Mouse (Mus musculus) heart, embryonic 13.5 days (tissue): ENCODE data around the gene Cat. TPM values are rescaled to one million over a fixed set of nuclear protein-coding genes. Genes with fewer than 3 reads are reported as not detected.
A peak's percentile ranks its signal among the peaks of the same experiment; 100 is the strongest.

ENCODE experiments used
- ATAC-seq: fragments of 200-750 bp; cut with Nextera tagmentation; 2 replicates; pipeline ENCODE4 v1.8.0; 2017; ENCODE audit warnings: moderate TSS enrichment; ENCODE audit not compliant: insufficient number of reproducible peaks, low FRiP score, low TSS enrichment; ENCODE audit errors: extremely low read depth
- H3K27ac ChIP-seq: fragments of 300-500 bp; sonication (generic); replicated peaks from 2 replicates; pipeline ENCODE4 v1.5.1; 2015; ENCODE audit warnings: moderate library complexity, mild to moderate bottlenecking, inconsistent platforms
- H3K27me3 ChIP-seq: fragments of 300-500 bp; sonication (generic); replicated peaks from 2 replicates; pipeline ENCODE4 v1.6.1; 2015; ENCODE audit warnings: mild to moderate bottlenecking, inconsistent platforms
- H3K36me3 ChIP-seq: fragments of 300-500 bp; sonication (generic); 2 replicates; pipeline ENCODE4 v1.6.1; 2015; ENCODE audit warnings: mild to moderate bottlenecking, inconsistent platforms
- H3K4me1 ChIP-seq: fragments of 300-500 bp; sonication (generic); 2 replicates; pipeline ENCODE4 v1.6.1; 2015; ENCODE audit warnings: inconsistent platforms
- H3K4me2 ChIP-seq: fragments of 300-500 bp; sonication (generic); 2 replicates; pipeline ENCODE4 v1.6.1; 2015; ENCODE audit warnings: inconsistent platforms, mild to moderate bottlenecking, moderate library complexity
- H3K4me3 ChIP-seq: fragments of 300-500 bp; sonication (generic); 2 replicates; pipeline ENCODE4 v1.5.1; 2015; ENCODE audit warnings: moderate library complexity, mild to moderate bottlenecking, inconsistent platforms
- H3K9ac ChIP-seq: fragments of 300-500 bp; sonication (generic); 2 replicates; pipeline ENCODE4 v1.6.1; 2015; ENCODE audit warnings: inconsistent platforms, mild to moderate bottlenecking, moderate library complexity
- H3K9me3 ChIP-seq: fragments of 300-500 bp; sonication (generic); 2 replicates; pipeline ENCODE4 v1.6.1; 2016; ENCODE audit warnings: inconsistent platforms
- WGBS: fragments of 180-500 bp; shearing (Covaris S2); methylation state at CpG from one replicate; pipeline ENCODE4 v1.1.7; 2015; ENCODE audit warnings: mixed read lengths; 5-methylcytosine and 5-hydroxymethylcytosine counted together
- polyA plus RNA-seq: library from polyadenylated mRNA; unstranded; fragments of >200 nt; fragmentation: Nextera tagmentation; extraction: Ambion mirVana; gene quantifications from 2 replicates; pipeline ENCODE4 v1.2.1, GENCODE M21; 2015

Cat gene
- 71.3 and 81.0 TPM in 2 replicates for polyA plus RNA-seq

GRCm38 (mm10) chr2:103484617-103485401, at the start of gene Cat:
Gene Cat (minus strand): TSS chr2:103485160.
- ATAC-seq, result peak; percentile 93
- Histone ChIP-seq H3K4me2 (peak within 1 kb of the TSS; percentile 87), H3K36me3 (no peaks in the 10 kb centered on the region), H3K27ac (peak within 1 kb of the TSS; percentile 99), H3K4me1 (peaks cover 34% of the 10 kb centered on the region), H3K27me3 (no peaks in the 10 kb centered on the region), H3K9me3 (no peaks in the 10 kb centered on the region), H3K4me3 (peak within 1 kb of the TSS; percentile 93), H3K9ac (peak within 1 kb of the TSS; percentile 96)
- WGBS, result 0% methylated on average over 41 of the region's 41 CpGs

- Histone ChIP-seq H3K27me3 (no peaks in the 10 kb centered on the region), H3K9me3 (no peaks in the 10 kb centered on the region), H3K4me1 (no peaks in the 10 kb centered on the region), H3K4me2 (no peak overlapping the region), H3K36me3 (no peaks in the 10 kb centered on the region), H3K27ac (no peak overlapping the region), H3K4me3 (no peak overlapping the region), H3K9ac (no peak overlapping the region)
- 81% methylated on average over 1 of the region's 1 CpGs for WGBS
- ATAC-seq, result no peak
These were observed 40.6 kb upstream of the Cat start for GRCm38 (mm10) chr2:103525596-103525995.

GRCm38 (mm10) chr2:103516472-103516871, 31.5 kb upstream of the Cat start:
- H3K9me3 ChIP-seq, result no peaks in the 10 kb centered on the region
- H3K4me2 ChIP-seq, result no peak overlapping the region
- ATAC-seq, result no peak
- no peaks in the 10 kb centered on the region for H3K36me3 ChIP-seq
- no peak overlapping the region for H3K4me3 ChIP-seq
- H3K27ac ChIP-seq, result no peak overlapping the region
- no peaks in the 10 kb centered on the region for H3K4me1 ChIP-seq
- H3K9ac ChIP-seq, result no peak overlapping the region
- no peaks in the 10 kb centered on the region for H3K27me3 ChIP-seq
- WGBS, result 67% methylated on average over 1 of the region's 1 CpGs

GRCm38 (mm10) chr2:103515513-103516180, 30.7 kb upstream of the Cat start:
- H3K4me1 ChIP-seq, result no peaks in the 10 kb centered on the region
- H3K4me3 ChIP-seq, result no peak overlapping the region
- no peaks in the 10 kb centered on the region for H3K36me3 ChIP-seq
- no peak overlapping the region for H3K9ac ChIP-seq
- H3K27ac ChIP-seq, result no peak overlapping the region
- ATAC-seq, result no peak
- WGBS, result 76% methylated on average over 6 of the region's 6 CpGs
- no peaks in the 10 kb centered on the region for H3K9me3 ChIP-seq
- no peak overlapping the region for H3K4me2 ChIP-seq
- H3K27me3 ChIP-seq, result no peaks in the 10 kb centered on the region

- WGBS, result 79% methylated on average over 5 of the region's 5 CpGs
- Histone ChIP-seq H3K4me3 (no peak overlapping the region), H3K9ac (no peak overlapping the region), H3K27me3 (no peaks in the 10 kb centered on the region), H3K27ac (no peak overlapping the region), H3K4me2 (no peak overlapping the region), H3K4me1 (no peaks in the 10 kb centered on the region), H3K9me3 (no peaks in the 10 kb centered on the region), H3K36me3 (no peaks in the 10 kb centered on the region)
- ATAC-seq, result no peak
These were observed 27.3 kb upstream of the Cat start for GRCm38 (mm10) chr2:103512066-103512795.

- H3K36me3 ChIP-seq, result no peaks in the 10 kb centered on the region
- H3K27me3 ChIP-seq, result no peaks in the 10 kb centered on the region
- H3K9ac ChIP-seq, result no peak overlapping the region
- 78% methylated on average over 1 of the region's 1 CpGs for WGBS
- ATAC-seq, result no peak
- H3K4me2 ChIP-seq, result no peak overlapping the region
- 0 out of 2 replicates have a peak, but pooled peaks cover 3% of the 10 kb centered on the region for H3K9me3 ChIP-seq
- no peaks in the 10 kb centered on the region for H3K4me1 ChIP-seq
- no peak overlapping the region for H3K4me3 ChIP-seq
- H3K27ac ChIP-seq, result no peak overlapping the region
These were observed 26.7 kb upstream of the Cat start for GRCm38 (mm10) chr2:103511631-103512030.

- ATAC-seq, result no peak
- Histone ChIP-seq H3K9ac (no peak overlapping the region), H3K4me1 (no peaks in the 10 kb centered on the region), H3K36me3 (no peaks in the 10 kb centered on the region), H3K27me3 (no peaks in the 10 kb centered on the region), H3K4me2 (no peak overlapping the region), H3K27ac (no peak overlapping the region), H3K4me3 (no peak overlapping the region), H3K9me3 (0 out of 2 replicates have a peak, but pooled peaks cover 4% of the 10 kb centered on the region)
- WGBS, result 64% methylated on average over 1 of the region's 1 CpGs
These were observed 26.1 kb upstream of the Cat start for GRCm38 (mm10) chr2:103511042-103511441.

- WGBS, result 68% methylated on average over 1 of the region's 1 CpGs
These were observed 22.7 kb upstream of the Cat start for GRCm38 (mm10) chr2:103507651-103508050.

GRCm38 (mm10) chr2:103505956-103506355, 21.0 kb upstream of the Cat start:
- Histone ChIP-seq H3K36me3 (no peaks in the 10 kb centered on the region), H3K4me1 (no peaks in the 10 kb centered on the region), H3K4me2 (no peak overlapping the region), H3K27me3 (no peaks in the 10 kb centered on the region), H3K9ac (no peak overlapping the region), H3K27ac (no peak overlapping the region), H3K9me3 (peaks cover 10% of the 10 kb centered on the region; the same call in 1 of the 2 replicates), H3K4me3 (no peak overlapping the region)
- 89% methylated on average over 2 of the region's 2 CpGs for WGBS
- ATAC-seq, result no peak

More at GRCm38 (mm10) chr2:103507651-103508050, 22.7 kb upstream of the Cat start:
- no peaks in the 10 kb centered on the region for H3K36me3 ChIP-seq
- H3K27me3 ChIP-seq, result no peaks in the 10 kb centered on the region
- H3K4me1 ChIP-seq, result no peaks in the 10 kb centered on the region
- no peak overlapping the region for H3K27ac ChIP-seq
- H3K4me2 ChIP-seq, result no peak overlapping the region
- ATAC-seq, result no peak
- H3K9me3 ChIP-seq, result peaks cover 10% of the 10 kb centered on the region; the same call in 1 of the 2 replicates
- no peak overlapping the region for H3K9ac ChIP-seq
- no peak overlapping the region for H3K4me3 ChIP-seq

- H3K4me2 ChIP-seq, result no peak overlapping the region
- H3K27me3 ChIP-seq, result no peaks in the 10 kb centered on the region
- ATAC-seq, result no peak
- H3K36me3 ChIP-seq, result no peaks in the 10 kb centered on the region
- H3K4me1 ChIP-seq, result no peaks in the 10 kb centered on the region
- no peak overlapping the region for H3K9ac ChIP-seq
- H3K4me3 ChIP-seq, result no peak overlapping the region
- peaks cover 10% of the 10 kb centered on the region; the same call in 1 of the 2 replicates for H3K9me3 ChIP-seq
- H3K27ac ChIP-seq, result no peak overlapping the region
- 92% methylated on average over 1 of the region's 1 CpGs for WGBS
These were observed 19.5 kb upstream of the Cat start for GRCm38 (mm10) chr2:103504463-103504862.

- Histone ChIP-seq H3K4me1 (no peaks in the 10 kb centered on the region), H3K4me2 (no peak overlapping the region), H3K27me3 (no peaks in the 10 kb centered on the region), H3K27ac (no peak overlapping the region), H3K9me3 (peaks cover 5% of the 10 kb centered on the region; the same call in 1 of the 2 replicates), H3K36me3 (no peaks in the 10 kb centered on the region), H3K9ac (no peak overlapping the region), H3K4me3 (no peak overlapping the region)
- no peak for ATAC-seq
- WGBS, result 48% methylated on average over 2 of the region's 2 CpGs
These were observed 15.8 kb upstream of the Cat start for GRCm38 (mm10) chr2:103500769-103501168.
